ENCODE assay signal across 25 mouse cellular contexts in genomic region chr10:128053001-128053400, GRCm38 (mm10).
"Had no signal": no experiment of that assay in that cellular context is flagged by ENCODE, and none has a peak within 500 bp of the region (broad histone marks: within the 10 kb centered on the region; RNA-seq: fewer than 3 reads in every experiment).

No protein-coding gene starts in this region.

- DNase-seq: gastrocnemius, postnatal 10 days; gastrocnemius, postnatal 36 days; heart, adult 18-20 months; heart, postnatal 14 days; heart, postnatal 36 days; kidney, adult 11 months; kidney, adult 2 months; kidney, adult 9 months; kidney, postnatal 14 days; kidney, postnatal 36 days; layer of hippocampus, adult 9-11 months; layer of hippocampus, postnatal 36 days; liver; liver, embryonic 13.5 days had no signal

- H3K27me3 ChIP-seq: heart, embryonic 13.5 days; heart, embryonic 15.5 days; hindbrain, embryonic 13.5 days; hindbrain, embryonic 15.5 days; kidney, embryonic 15.5 days; limb, embryonic 12.5 days; liver, embryonic 13.5 days; liver, embryonic 15.5 days had no signal

- H3K9ac ChIP-seq: heart, embryonic 13.5 days; heart, embryonic 15.5 days; hindbrain, embryonic 13.5 days; hindbrain, embryonic 15.5 days; kidney, embryonic 15.5 days; limb, embryonic 12.5 days; liver, embryonic 13.5 days; liver, embryonic 15.5 days had no signal

- H3K4me3 ChIP-seq: heart, embryonic 13.5 days; heart, embryonic 15.5 days; hindbrain, embryonic 13.5 days; hindbrain, embryonic 15.5 days; kidney, embryonic 15.5 days; limb, embryonic 10.5 days; limb, embryonic 12.5 days; liver, embryonic 13.5 days; liver, embryonic 15.5 days had no signal

- H3K27ac ChIP-seq: heart, embryonic 13.5 days; heart, embryonic 15.5 days; hindbrain, embryonic 13.5 days; hindbrain, embryonic 15.5 days; hindbrain, postnatal 0 days; kidney, embryonic 15.5 days; kidney, postnatal 0 days; limb, embryonic 10.5 days; limb, embryonic 12.5 days; liver, embryonic 13.5 days; liver, embryonic 15.5 days had no signal

- H3K9me3 ChIP-seq: heart, embryonic 13.5 days; heart, embryonic 15.5 days; hindbrain, embryonic 13.5 days; hindbrain, embryonic 15.5 days; kidney, embryonic 15.5 days; limb, embryonic 10.5 days; limb, embryonic 12.5 days; liver, embryonic 13.5 days; liver, embryonic 15.5 days had no signal

- ATAC-seq: hindbrain, postnatal 0 days; intestine, embryonic 16.5 days had no signal
